Comparison of ENCODE assay signal across 9 mouse cellular contexts in the genomic region with DNA sequence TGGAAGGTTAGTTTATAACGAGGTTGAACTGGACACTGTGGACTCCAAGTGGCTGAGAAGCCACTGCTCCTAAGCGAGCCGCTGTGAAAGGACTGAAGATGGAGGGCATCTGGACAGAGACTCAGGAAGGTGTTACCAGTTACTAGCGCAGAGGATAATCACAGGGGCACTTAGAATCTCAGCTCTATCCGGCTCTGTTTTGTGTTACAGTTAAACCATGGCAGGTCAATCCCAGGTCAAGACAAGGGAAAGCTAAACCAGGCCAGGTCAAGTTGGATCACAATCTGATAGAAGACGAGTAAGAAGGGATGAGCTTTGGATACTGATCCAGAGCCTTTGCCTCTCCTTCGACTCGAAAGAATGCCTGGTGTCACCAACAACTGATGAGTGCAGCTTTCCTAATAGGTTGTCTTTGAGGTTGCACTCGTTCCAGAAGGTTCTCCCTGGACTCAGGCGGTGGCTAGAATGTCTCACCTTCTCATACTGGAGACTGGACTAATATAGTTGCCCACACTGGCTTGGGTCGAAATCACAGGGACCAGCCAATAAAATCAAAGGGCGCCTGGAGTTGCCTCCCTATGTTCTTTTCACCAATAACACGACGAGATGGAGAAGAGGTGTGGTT. TPM values are rescaled to one million over a fixed set of nuclear protein-coding genes. Genes with fewer than 3 reads are reported as not detected.
DNase-seq lines count a peak whose midpoint lies in the region; ATAC-seq and TF ChIP-seq lines count a peak whose summit lies in the region.
"Had no signal": no experiment of that assay in that cellular context is flagged by ENCODE, and none has a peak within 500 bp of the region (broad histone marks: within the 10 kb centered on the region; RNA-seq: fewer than 3 reads in every experiment).

No protein-coding gene starts in this region.

- intact Hi-C loops in left cerebral cortex, postnatal 25 days (cut with DNase I) = no loop called here

- WGBS in kidney, embryonic 16.5 days = 6% methylated on average over 14 of the region's 14 CpGs
- 12% methylated on average over 14 of the region's 14 CpGs for WGBS in hindbrain, embryonic 16.5 days
- 16% methylated on average over 14 of the region's 14 CpGs for WGBS in midbrain, embryonic 14.5 days

- H3K27ac ChIP-seq in kidney, embryonic 16.5 days (ENCODE audit: low read length) = no peak overlapping the region
- peak overlapping the region; percentile 45 for H3K27ac ChIP-seq in cortical plate, adult 2 months (ENCODE audit: insufficient read depth, low read length)
- peak overlapping the region; percentile 74 for H3K27ac ChIP-seq in hindbrain, embryonic 16.5 days (ENCODE audit: low read depth, low read length)
- H3K27ac ChIP-seq in midbrain, embryonic 14.5 days (replicated peaks; ENCODE audit: low read depth, low read length) = peak overlapping the region; percentile 96

- no peaks in the 10 kb centered on the region for H3K9me3 ChIP-seq in kidney, embryonic 16.5 days (ENCODE audit: low read length)
- H3K9me3 ChIP-seq in hindbrain, embryonic 16.5 days (ENCODE audit: control insufficient read depth, low read length) = no peaks in the 10 kb centered on the region
- no peaks in the 10 kb centered on the region for H3K9me3 ChIP-seq in midbrain, embryonic 14.5 days (ENCODE audit: control insufficient read depth, low read length)

- 0 out of 2 replicates have a peak overlapping the region, but pooled peaks have one; percentile 87 for H3K9ac ChIP-seq in kidney, embryonic 16.5 days (replicated peaks; ENCODE audit: low read length)
- peak overlapping the region; percentile 30; the same call in 1 of the 2 replicates for H3K9ac ChIP-seq in hindbrain, embryonic 16.5 days (ENCODE audit: low read depth, low read length)
- no peak overlapping the region for H3K9ac ChIP-seq in midbrain, embryonic 14.5 days (replicated peaks; ENCODE audit: low read length)

- DNase-seq in kidney, adult 9 months = no peak
- DNase-seq in midbrain, embryonic 14.5 days = no peak
- no peak for DNase-seq in urinary bladder, adult 2 months (ENCODE audit: low spot score)
- DNase-seq in left cerebral cortex, postnatal 25 days (ENCODE audit: low spot score in 2 of 2) = no peak

- H3K36me3 ChIP-seq in kidney, embryonic 16.5 days (ENCODE audit: insufficient read depth, low read length) = no peaks in the 10 kb centered on the region
- no peaks in the 10 kb centered on the region for H3K36me3 ChIP-seq in hindbrain, embryonic 16.5 days (ENCODE audit: control insufficient read depth, insufficient read depth, low read length)
- H3K36me3 ChIP-seq in midbrain, embryonic 14.5 days (ENCODE audit: control insufficient read depth, insufficient read depth, low read length) = peaks cover 12% of the 10 kb centered on the region

- peaks cover 26% of the 10 kb centered on the region for H3K4me1 ChIP-seq in kidney, embryonic 16.5 days (ENCODE audit: insufficient read depth, low read length)
- H3K4me1 ChIP-seq in cortical plate, adult 2 months (ENCODE audit: control insufficient read depth, insufficient read depth, low read length) = peaks cover 19% of the 10 kb centered on the region
- peaks cover 56% of the 10 kb centered on the region for H3K4me1 ChIP-seq in hindbrain, embryonic 16.5 days (ENCODE audit: control insufficient read depth, insufficient read depth, low read depth, low read length)
- peaks cover 68% of the 10 kb centered on the region for H3K4me1 ChIP-seq in midbrain, embryonic 14.5 days (ENCODE audit: control insufficient read depth, insufficient read depth, low read length)

- H3K4me2 ChIP-seq in kidney, embryonic 16.5 days (replicated peaks; ENCODE audit: low read depth, low read length) = peak overlapping the region; percentile 84
- H3K4me2 ChIP-seq in hindbrain, embryonic 16.5 days (ENCODE audit: low read length) = peak overlapping the region; percentile 93
- peak overlapping the region; percentile 99 for H3K4me2 ChIP-seq in midbrain, embryonic 14.5 days (ENCODE audit: low read length)

- H3K27me3 ChIP-seq in kidney, embryonic 16.5 days (ENCODE audit: insufficient read depth, low read length) = no peaks in the 10 kb centered on the region
- no peaks in the 10 kb centered on the region for H3K27me3 ChIP-seq in hindbrain, embryonic 16.5 days (replicated peaks; ENCODE audit: control insufficient read depth, insufficient read depth, low read length)
- H3K27me3 ChIP-seq in midbrain, embryonic 14.5 days (ENCODE audit: control insufficient read depth, insufficient read depth, low read length) = no peaks in the 10 kb centered on the region
- H3K27me3 ChIP-seq: Patski had no signal

- no peak for ATAC-seq in kidney, embryonic 16.5 days (ENCODE audit: low FRiP score, low TSS enrichment)
- no peak for ATAC-seq in hindbrain, embryonic 16.5 days
- no peak for ATAC-seq in midbrain, embryonic 14.5 days (ENCODE audit: low FRiP score, low TSS enrichment)
- ATAC-seq in frontal cortex, adult (ENCODE audit: low TSS enrichment) = no peak

- H3K4me3 ChIP-seq in kidney, embryonic 16.5 days (ENCODE audit: low read length) = peak overlapping the region; percentile 71
- peak overlapping the region; percentile 94 for H3K4me3 ChIP-seq in cortical plate, adult 2 months (ENCODE audit: insufficient read depth, low read length)
- H3K4me3 ChIP-seq in hindbrain, embryonic 16.5 days (ENCODE audit: low read length) = peak overlapping the region; percentile 80
- H3K4me3 ChIP-seq in midbrain, embryonic 14.5 days (replicated peaks; ENCODE audit: low read depth, low read length) = peak overlapping the region; percentile 83

- TF ChIP-seq CTCF in cortical plate, adult 2 months (IDR thresholded peaks at IDR 0.05; ENCODE audit: extremely low read depth, insufficient read depth, low read length) = no peak

- peak; percentile 75 for TF ChIP-seq POLR2A in cortical plate, adult 2 months (IDR thresholded peaks at IDR 0.05; ENCODE audit: extremely low read depth, insufficient read depth, low read length)

RNA-seq across cellular contexts. Expression of a gene that starts 0.5 kb away (rescaled TPM):
- polyA plus RNA-seq in kidney, embryonic 16.5 days (2015; fragmentation: Nextera tagmentation; extraction: Ambion mirVana) = 7.3 and 7.5 TPM in 2 replicates
- polyA plus RNA-seq in cortical plate, adult 2 months (2012; rRNA removed) = 96.0 and 107 TPM in 2 replicates
- 44.9 and 45.7 TPM in 2 replicates for polyA plus RNA-seq in hindbrain, embryonic 16.5 days (2015; fragmentation: Nextera tagmentation; extraction: Ambion mirVana)
- polyA plus RNA-seq in midbrain, embryonic 14.5 days (2014; fragmentation: Nextera tagmentation; extraction: Ambion mirVana) = 45.0 and 88.7 TPM in 2 replicates
- polyA plus RNA-seq in urinary bladder, adult 2 months (2012; rRNA removed) = 26.1 and 46.1 TPM in 2 replicates
- 100 to 1,000 TPM; 221 to 264 TPM for total RNA-seq in left cerebral cortex, postnatal 25 days (2021)

RNA-seq across cellular contexts. Expression of a gene that starts 20.2 kb away (rescaled TPM):
- polyA plus RNA-seq in kidney, embryonic 16.5 days (2015; fragmentation: Nextera tagmentation; extraction: Ambion mirVana) = 0.39 and 1.7 TPM in 2 replicates
- polyA plus RNA-seq in cortical plate, adult 2 months (2012; rRNA removed) = not detected in 2 replicates
- 0.44 and 1.3 TPM in 2 replicates for polyA plus RNA-seq in hindbrain, embryonic 16.5 days (2015; fragmentation: Nextera tagmentation; extraction: Ambion mirVana)
- polyA plus RNA-seq in midbrain, embryonic 14.5 days (2014; fragmentation: Nextera tagmentation; extraction: Ambion mirVana) = 0.38 and 0.80 TPM in 2 replicates
- polyA plus RNA-seq in urinary bladder, adult 2 months (2012; rRNA removed) = not detected in 2 replicates
- total RNA-seq in left cerebral cortex, postnatal 25 days (2021) = not detected
- polyA plus RNA-seq: Patski had no signal

RNA-seq across cellular contexts. Expression of a gene that starts 32.7 kb away (rescaled TPM):
- polyA plus RNA-seq in kidney, embryonic 16.5 days (2015; fragmentation: Nextera tagmentation; extraction: Ambion mirVana) = 0.44 and 0.79 TPM in 2 replicates
- 282 and 292 TPM in 2 replicates for polyA plus RNA-seq in cortical plate, adult 2 months (2012; rRNA removed)
- polyA plus RNA-seq in hindbrain, embryonic 16.5 days (2015; fragmentation: Nextera tagmentation; extraction: Ambion mirVana) = 44.5 and 45.7 TPM in 2 replicates
- 33.2 and 33.9 TPM in 2 replicates for polyA plus RNA-seq in midbrain, embryonic 14.5 days (2014; fragmentation: Nextera tagmentation; extraction: Ambion mirVana)
- 4.0 and 4.7 TPM in 2 replicates for polyA plus RNA-seq in urinary bladder, adult 2 months (2012; rRNA removed)
- total RNA-seq in left cerebral cortex, postnatal 25 days (2021) = 100 to 1,000 TPM; 337 to 354 TPM
- polyA plus RNA-seq: Patski had no signal

RNA-seq across cellular contexts. Expression of a gene that starts 51.1 kb away (rescaled TPM):
- polyA plus RNA-seq in kidney, embryonic 16.5 days (2015; fragmentation: Nextera tagmentation; extraction: Ambion mirVana) = 560 and 578 TPM in 2 replicates
- polyA plus RNA-seq in cortical plate, adult 2 months (2012; rRNA removed) = 171 and 176 TPM in 2 replicates
- 478 and 502 TPM in 2 replicates for polyA plus RNA-seq in hindbrain, embryonic 16.5 days (2015; fragmentation: Nextera tagmentation; extraction: Ambion mirVana)
- 378 and 531 TPM in 2 replicates for polyA plus RNA-seq in midbrain, embryonic 14.5 days (2014; fragmentation: Nextera tagmentation; extraction: Ambion mirVana)
- 176 and 192 TPM in 2 replicates for polyA plus RNA-seq in urinary bladder, adult 2 months (2012; rRNA removed)
- total RNA-seq in left cerebral cortex, postnatal 25 days (2021) = 100 to 1,000 TPM; 187 to 191 TPM
